Mouse (Mus musculus): Measurements from ENCODE around the gene Ildr1. TPM values are rescaled to one million over a fixed set of nuclear protein-coding genes. Genes with fewer than 3 reads are reported as not detected.

Ildr1 gene
- not detected for polyA plus RNA-seq (2014; fragmentation: Illumina TruSeq; extraction: RNeasy Lipid Tissue Mini Kit (QIAGEN cat#74804); ENCODE audit: low read depth, low replicate concordance)

DNA sequence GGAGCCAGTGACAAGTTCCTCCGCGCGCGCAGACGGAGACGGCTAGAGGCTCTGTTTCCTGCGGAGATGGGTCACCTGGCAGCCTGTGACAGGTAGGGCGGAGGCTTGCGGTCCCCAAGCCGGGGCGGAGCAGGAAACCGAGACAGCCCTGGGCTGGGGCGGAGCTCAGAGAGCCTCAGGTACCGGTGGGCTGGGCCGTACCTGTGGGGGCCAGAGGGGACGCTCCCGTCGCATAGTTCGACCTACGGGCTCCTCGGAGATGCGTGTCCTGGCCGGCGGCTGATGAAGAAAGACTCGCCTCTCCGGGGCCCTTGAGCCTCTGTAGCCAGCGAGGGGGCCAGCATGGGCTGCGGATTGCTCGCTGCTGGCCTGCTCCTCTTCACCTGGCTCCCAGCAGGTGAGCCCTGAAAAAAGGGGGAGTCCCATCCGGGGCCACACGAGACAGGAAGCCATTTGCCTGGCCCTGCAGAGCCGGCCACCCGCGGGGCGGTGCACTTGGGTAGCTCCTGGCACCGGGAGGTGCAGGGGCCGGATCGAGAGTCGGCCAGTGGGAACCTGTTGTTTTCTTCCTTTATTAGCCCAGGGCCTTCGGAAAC is at the start of gene Ildr1:
Gene Ildr1, plus strand, starts transcription at position 161 of the 596 bp plus-strand sequence.

DNA sequence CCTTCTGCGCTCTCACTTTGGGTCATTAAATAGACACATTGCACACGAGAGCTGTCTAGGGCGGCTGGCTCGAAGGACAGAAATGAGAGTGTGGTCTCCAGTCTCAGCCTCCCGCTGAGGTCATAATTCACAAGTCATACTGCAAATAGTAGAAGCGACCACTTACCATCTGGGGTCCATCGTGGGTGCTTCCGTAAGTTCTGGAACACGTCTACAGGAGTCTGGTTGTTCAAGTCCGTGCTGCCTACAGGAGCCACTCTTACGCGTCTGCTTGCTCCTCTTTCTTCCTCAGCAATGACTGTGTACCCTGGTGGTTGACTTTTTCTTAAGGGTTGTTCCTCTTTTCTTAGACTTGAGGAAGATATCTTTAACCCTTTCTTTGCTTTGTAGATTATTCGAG is 28.0 kb upstream of the Ildr1 start, which contains the start of gene Cd86:
Gene Cd86, minus strand, starts transcription at position 300 of the 400 bp plus-strand sequence.

Other genes with a start within 250 kb of the Ildr1 start
- not detected for gene Stfa3, start 238.6 kb upstream of the Ildr1 start, polyA plus RNA-seq (2014; fragmentation: Illumina TruSeq; extraction: RNeasy Lipid Tissue Mini Kit (QIAGEN cat#74804); ENCODE audit: low read depth, low replicate concordance)
- not detected for gene Casr, start 131.8 kb upstream of the Ildr1 start, polyA plus RNA-seq (2014; fragmentation: Illumina TruSeq; extraction: RNeasy Lipid Tissue Mini Kit (QIAGEN cat#74804); ENCODE audit: low read depth, low replicate concordance)
- 5.6 TPM for gene Cd86, start 27.9 kb upstream of the Ildr1 start, polyA plus RNA-seq (2014; fragmentation: Illumina TruSeq; extraction: RNeasy Lipid Tissue Mini Kit (QIAGEN cat#74804); ENCODE audit: low read depth, low replicate concordance)
- gene Slc15a2, start 91.0 kb downstream of the Ildr1 start, polyA plus RNA-seq (2014; fragmentation: Illumina TruSeq; extraction: RNeasy Lipid Tissue Mini Kit (QIAGEN cat#74804); ENCODE audit: low read depth, low replicate concordance), result 12.5 TPM
- 66.3 TPM for gene Iqcb1, start 134.4 kb downstream of the Ildr1 start, polyA plus RNA-seq (2014; fragmentation: Illumina TruSeq; extraction: RNeasy Lipid Tissue Mini Kit (QIAGEN cat#74804); ENCODE audit: low read depth, low replicate concordance)
- gene Eaf2, start 181.0 kb downstream of the Ildr1 start, polyA plus RNA-seq (2014; fragmentation: Illumina TruSeq; extraction: RNeasy Lipid Tissue Mini Kit (QIAGEN cat#74804); ENCODE audit: low read depth, low replicate concordance), result 2.1 TPM
- 60.5 TPM for gene Golgb1, start 181.2 kb downstream of the Ildr1 start, polyA plus RNA-seq (2014; fragmentation: Illumina TruSeq; extraction: RNeasy Lipid Tissue Mini Kit (QIAGEN cat#74804); ENCODE audit: low read depth, low replicate concordance)
- 2.4 TPM for gene Hcls1, start 241.0 kb downstream of the Ildr1 start, polyA plus RNA-seq (2014; fragmentation: Illumina TruSeq; extraction: RNeasy Lipid Tissue Mini Kit (QIAGEN cat#74804); ENCODE audit: low read depth, low replicate concordance)

All from adrenal gland, adult 10 weeks (tissue).